Mouse (Mus musculus): ENCODE data around the gene Fndc9. TPM values are rescaled to one million over a fixed set of nuclear protein-coding genes. Genes with fewer than 3 reads are reported as not detected.

The Fndc9 gene
- total RNA-seq, 4 experiments from 2014 or later, result not detected

- no peak for DNase-seq (ENCODE audit: low spot score)
Observed at GRCm38 (mm10) chr11:46233966-46234365, 1.4 kb upstream of the Fndc9 start.

GRCm38 (mm10) chr11:46236976-46237375 is 1.6 kb downstream of the Fndc9 start:
- peak; percentile 19 for DNase-seq (ENCODE audit: low spot score)

GRCm38 (mm10) chr11:46241150-46241673 is 5.9 kb downstream of the Fndc9 start:
- no peak for DNase-seq (ENCODE audit: low spot score)

GRCm38 (mm10) chr11:46241985-46242384 is 6.7 kb downstream of the Fndc9 start:
- no peak for DNase-seq (ENCODE audit: low spot score)

GRCm38 (mm10) chr11:46244731-46245604 is 9.6 kb downstream of the Fndc9 start:
- DNase-seq (ENCODE audit: low spot score), result no peak

- DNase-seq (ENCODE audit: low spot score), result no peak
Observed at GRCm38 (mm10) chr11:46245926-46246325, 10.6 kb downstream of the Fndc9 start.

GRCm38 (mm10) chr11:46246393-46246792 is 11.1 kb downstream of the Fndc9 start:
- no peak for DNase-seq (ENCODE audit: low spot score)

GRCm38 (mm10) chr11:46248352-46248751 is 13.0 kb downstream of the Fndc9 start:
- no peak for DNase-seq (ENCODE audit: low spot score)

- peak; percentile 37 for DNase-seq (ENCODE audit: low spot score)
Observed at GRCm38 (mm10) chr11:46251994-46252393, 16.7 kb downstream of the Fndc9 start.

GRCm38 (mm10) chr11:46255291-46255690 is 20.0 kb downstream of the Fndc9 start:
- DNase-seq (ENCODE audit: low spot score), result no peak

GRCm38 (mm10) chr11:46258207-46258606 is 22.9 kb downstream of the Fndc9 start:
- DNase-seq (ENCODE audit: low spot score), result no peak

- DNase-seq (ENCODE audit: low spot score), result no peak
Observed at GRCm38 (mm10) chr11:46258749-46259148, 23.4 kb downstream of the Fndc9 start.

GRCm38 (mm10) chr11:46262854-46263253 is 27.5 kb downstream of the Fndc9 start:
- DNase-seq (ENCODE audit: low spot score), result no peak

- no peak for DNase-seq (ENCODE audit: low spot score)
Observed at GRCm38 (mm10) chr11:46263291-46263690, 28.0 kb downstream of the Fndc9 start.

GRCm38 (mm10) chr11:46264584-46264983 is 29.3 kb downstream of the Fndc9 start:
- no peak for DNase-seq (ENCODE audit: low spot score)

GRCm38 (mm10) chr11:46265031-46265786 is 29.9 kb downstream of the Fndc9 start:
- DNase-seq (ENCODE audit: low spot score), result no peak

GRCm38 (mm10) chr11:46268991-46269390 is 33.7 kb downstream of the Fndc9 start:
- no peak for DNase-seq (ENCODE audit: low spot score)

- no peak for DNase-seq (ENCODE audit: low spot score)
Observed at GRCm38 (mm10) chr11:46269391-46269790, 34.1 kb downstream of the Fndc9 start.

- no peak for DNase-seq (ENCODE audit: low spot score)
Observed at GRCm38 (mm10) chr11:46269893-46270292, 34.6 kb downstream of the Fndc9 start.

GRCm38 (mm10) chr11:46272058-46272681 is 36.8 kb downstream of the Fndc9 start:
- DNase-seq (ENCODE audit: low spot score), result no peak

- DNase-seq (ENCODE audit: low spot score), result no peak
Observed at GRCm38 (mm10) chr11:46273969-46274368, 38.6 kb downstream of the Fndc9 start.

- peak; percentile 52 for DNase-seq (ENCODE audit: low spot score)
Observed at GRCm38 (mm10) chr11:46275302-46275701, 40.0 kb downstream of the Fndc9 start.
